ENCODE assay signal across 8 mouse cellular contexts in the genomic region with DNA sequence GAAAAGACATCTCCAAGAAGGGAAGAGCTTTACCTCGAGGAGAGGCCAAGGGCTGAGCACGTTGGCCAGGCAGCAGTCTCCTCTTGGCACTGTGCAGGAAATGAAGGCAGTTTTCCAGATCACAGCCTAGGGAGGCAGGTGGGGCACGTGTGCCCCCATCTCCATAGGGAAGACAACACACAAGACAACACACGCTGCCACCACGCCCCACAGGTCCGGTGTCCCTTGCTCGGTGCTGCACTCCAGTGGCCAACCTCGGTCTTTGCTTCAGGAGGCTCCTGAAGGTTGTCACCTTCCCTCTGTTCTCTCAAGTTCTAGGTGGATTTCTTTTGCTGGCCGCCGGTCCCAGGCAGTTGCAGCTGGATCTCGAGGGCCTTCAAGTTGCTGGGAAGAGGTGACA. TPM values are rescaled to one million over a fixed set of nuclear protein-coding genes. Genes with fewer than 3 reads are reported as not detected.
DNase-seq lines count a peak whose midpoint lies in the region; ATAC-seq and TF ChIP-seq lines count a peak whose summit lies in the region.

A gene (minus strand): TSS at position 165 of the 400 bp plus-strand sequence.

- no peaks in the 10 kb centered on the region for H3K27me3 ChIP-seq in MEL (ENCODE audit: control insufficient read depth in 1 of 2, insufficient read depth in 2 of 2, low read length in 2 of 2)
- H3K27me3 ChIP-seq in embryonic facial prominence, embryonic 14.5 days (replicated peaks; ENCODE audit: control insufficient read depth, insufficient read depth, low read length): no peaks in the 10 kb centered on the region
- no peaks in the 10 kb centered on the region for H3K27me3 ChIP-seq in hindbrain, embryonic 11.5 days (ENCODE audit: control insufficient read depth, insufficient read depth, low read length)
- H3K27me3 ChIP-seq in limb, embryonic 15.5 days: no peaks in the 10 kb centered on the region
- H3K27me3 ChIP-seq in myocyte (ENCODE audit: control insufficient read depth, insufficient read depth, insufficient read length): no peaks in the 10 kb centered on the region

- H3K27ac ChIP-seq in MEL (ENCODE audit: control insufficient read depth, low read depth, low read length): no peak within 1 kb of the TSS
- H3K27ac ChIP-seq in embryonic facial prominence, embryonic 14.5 days (replicated peaks; ENCODE audit: low read depth, low read length): no peak within 1 kb of the TSS
- H3K27ac ChIP-seq in hindbrain, embryonic 11.5 days (ENCODE audit: low read depth, low read length): no peak within 1 kb of the TSS
- H3K27ac ChIP-seq in limb, embryonic 15.5 days: no peak within 1 kb of the TSS

- no peak for TF ChIP-seq EP300 in MEL (IDR thresholded peaks at IDR 0.05; ENCODE audit: low read depth in 1 of 2, low read length in 2 of 2)

- DNase-seq in frontal cortex, postnatal 14 days (ENCODE audit: low spot score in 2 of 2): no peak
- peak; percentile 77 for DNase-seq in MEL (ENCODE audit: low read depth, low spot score)
- peak; percentile 68 for DNase-seq in embryonic facial prominence, embryonic 14.5 days (ENCODE audit: low spot score)
- peak; percentile 66 for DNase-seq in hindbrain, embryonic 11.5 days (ENCODE audit: low spot score)
- no peak for DNase-seq in layer of hippocampus, adult 18-20 months (ENCODE audit: low spot score in 2 of 2)

- WGBS in embryonic facial prominence, embryonic 14.5 days: 12% methylated on average over 11 of the region's 11 CpGs
- 17% methylated on average over 11 of the region's 11 CpGs for WGBS in hindbrain, embryonic 11.5 days
- WGBS in limb, embryonic 15.5 days: 10% methylated on average over 11 of the region's 11 CpGs

- peak; percentile 90 for ATAC-seq in frontal cortex, adult (ENCODE audit: low TSS enrichment)
- peak; percentile 69; the same call in 1 of the 2 replicates for ATAC-seq in embryonic facial prominence, embryonic 14.5 days (ENCODE audit: low read depth)
- ATAC-seq in hindbrain, embryonic 11.5 days (ENCODE audit: low FRiP score): no peak
- no peak for ATAC-seq in limb, embryonic 15.5 days (ENCODE audit: insufficient number of reproducible peaks, low FRiP score, low TSS enrichment, low read depth)

- H3K9me3 ChIP-seq in MEL (replicated peaks; ENCODE audit: insufficient read depth, low read length): no peaks in the 10 kb centered on the region
- no peaks in the 10 kb centered on the region for H3K9me3 ChIP-seq in embryonic facial prominence, embryonic 14.5 days (ENCODE audit: control insufficient read depth, low read length)
- H3K9me3 ChIP-seq in hindbrain, embryonic 11.5 days (ENCODE audit: control insufficient read depth, low read length): no peaks in the 10 kb centered on the region
- no peaks in the 10 kb centered on the region for H3K9me3 ChIP-seq in limb, embryonic 15.5 days

- TF ChIP-seq CTCF in MEL (IDR thresholded peaks at IDR 0.05 in 2 of 3, conservative IDR thresholded peaks at IDR 0.05 in 1 of 3; ENCODE audit: control insufficient read depth in 1 of 3, insufficient read depth in 1 of 3, low read depth in 2 of 3, low read length in 3 of 3, poor library complexity in 1 of 3, severe bottlenecking in 1 of 3): peak; percentile 81 to 94 (median 83)

- H3K4me3 ChIP-seq in MEL (ENCODE audit: control insufficient read depth in 1 of 2, insufficient read depth in 1 of 2, low read depth in 2 of 2, low read length in 2 of 2) (peak within 1 kb of the TSS in 1 of 2 experiments; percentile 15; a peak in 1 of 4 replicates), myocyte (no peak within 1 kb of the TSS)
- no peak within 1 kb of the TSS for H3K4me3 ChIP-seq in embryonic facial prominence, embryonic 14.5 days (ENCODE audit: low read depth, low read length)
- H3K4me3 ChIP-seq in hindbrain, embryonic 11.5 days (ENCODE audit: low read depth, low read length): no peak within 1 kb of the TSS
- H3K4me3 ChIP-seq in limb, embryonic 15.5 days: no peak within 1 kb of the TSS

- H3K79me2 ChIP-seq in MEL (ENCODE audit: control insufficient read depth, insufficient read depth, low read length, poor library complexity): no peaks in the 10 kb centered on the region
- no peaks in the 10 kb centered on the region for H3K79me2 ChIP-seq in myocyte (ENCODE audit: control insufficient read depth, insufficient read depth)

- H3K9ac ChIP-seq in MEL (ENCODE audit: control insufficient read depth, low read depth, low read length, poor library complexity, severe bottlenecking): no peak within 1 kb of the TSS
- H3K9ac ChIP-seq in embryonic facial prominence, embryonic 14.5 days (ENCODE audit: low read depth, low read length): no peak within 1 kb of the TSS
- H3K9ac ChIP-seq in hindbrain, embryonic 11.5 days (ENCODE audit: low read depth, low read length): no peak within 1 kb of the TSS
- H3K9ac ChIP-seq in limb, embryonic 15.5 days: no peak within 1 kb of the TSS

- H3K36me3 ChIP-seq in MEL (ENCODE audit: control insufficient read depth in 1 of 2, insufficient read depth in 2 of 2, low read length in 2 of 2) (no peaks in the 10 kb centered on the region), myocyte (ENCODE audit: control insufficient read depth, insufficient read depth) (no peaks in the 10 kb centered on the region)
- no peaks in the 10 kb centered on the region for H3K36me3 ChIP-seq in embryonic facial prominence, embryonic 14.5 days (ENCODE audit: control insufficient read depth, insufficient read depth, low read length)
- H3K36me3 ChIP-seq in hindbrain, embryonic 11.5 days (ENCODE audit: control insufficient read depth, insufficient read depth, low read length): no peaks in the 10 kb centered on the region
- no peaks in the 10 kb centered on the region for H3K36me3 ChIP-seq in limb, embryonic 15.5 days

- no peaks in the 10 kb centered on the region for H3K4me1 ChIP-seq in MEL (ENCODE audit: control insufficient read depth in 1 of 2, insufficient read depth in 2 of 2, low read length in 2 of 2)
- H3K4me1 ChIP-seq in embryonic facial prominence, embryonic 14.5 days (ENCODE audit: control insufficient read depth, insufficient read depth, low read length): no peaks in the 10 kb centered on the region
- no peaks in the 10 kb centered on the region for H3K4me1 ChIP-seq in hindbrain, embryonic 11.5 days (replicated peaks; ENCODE audit: control insufficient read depth, insufficient read depth, low read length)
- peaks cover 11% of the 10 kb centered on the region for H3K4me1 ChIP-seq in limb, embryonic 15.5 days

- TF ChIP-seq RAD21 in MEL (IDR thresholded peaks at IDR 0.05; ENCODE audit: low read depth, low read length): peak; percentile 57

- H3K4me2 ChIP-seq in embryonic facial prominence, embryonic 14.5 days (ENCODE audit: low read depth, low read length): peak within 1 kb of the TSS; percentile 23; the same call in 1 of the 2 replicates
- no peak within 1 kb of the TSS for H3K4me2 ChIP-seq in hindbrain, embryonic 11.5 days (replicated peaks; ENCODE audit: low read depth, low read length)
- peak within 1 kb of the TSS; percentile 28; the same call in 1 of the 2 replicates for H3K4me2 ChIP-seq in limb, embryonic 15.5 days
- peak within 1 kb of the TSS; percentile 58 for H3K4me2 ChIP-seq in myocyte (ENCODE audit: low read depth)

- no peak within 1 kb of the TSS for H3ac ChIP-seq in myocyte (ENCODE audit: control insufficient read depth, insufficient read length)

- TF ChIP-seq POLR2A in MEL (IDR thresholded peaks at IDR 0.05; ENCODE audit: control insufficient read depth in 1 of 2, insufficient read depth in 1 of 2, low read depth in 1 of 2, low read length in 2 of 2, poor library complexity in 1 of 2) (no peak), myocyte (IDR thresholded peaks at IDR 0.05; ENCODE audit: insufficient read length, low read depth) (no peak)

TF ChIP-seq in MEL, 35 proteins besides CTCF, POLR2A, EP300 and RAD21:
- no peak for TF ChIP-seq SIN3A (IDR thresholded peaks at IDR 0.05; ENCODE audit: low read length)
- peak; percentile 56; the same call in 1 of the 2 replicates for TF ChIP-seq MXI1 (IDR thresholded peaks at IDR 0.05; ENCODE audit: low read depth, low read length)
- TF ChIP-seq ZC3H11A (IDR thresholded peaks at IDR 0.05; ENCODE audit: low read depth, low read length): peak; percentile 43
- no peak for TF ChIP-seq USF1 (IDR thresholded peaks at IDR 0.05; ENCODE audit: low read depth, low read length)
- TF ChIP-seq SMC3 (IDR thresholded peaks at IDR 0.05; ENCODE audit: low read depth, low read length): peak; percentile 84

TF ChIP-seq in myocyte, 11 proteins besides CTCF, POLR2A, EP300 and RAD21:
- no peak for TF ChIP-seq MYOG (IDR thresholded peaks at IDR 0.05; ENCODE audit: control insufficient read depth in 1 of 3, insufficient read depth in 1 of 3, insufficient read length in 2 of 3, low read depth in 2 of 3)
- TF ChIP-seq MYOD1 (IDR thresholded peaks at IDR 0.05; ENCODE audit: control insufficient read depth in 1 of 3, insufficient read length in 2 of 3, low read depth in 2 of 3): peak in 1 of 3 experiments; percentile 27
TF ChIP-seq in myocyte: peak in this region for 1.

RNA-seq across cellular contexts. Expression of the gene that starts here (rescaled TPM):
- total RNA-seq in MEL (2012; rRNA removed): not detected in 2 replicates
- polyA plus RNA-seq in MEL (2012; ENCODE audit: insufficient read depth in 1 of 2, insufficient read length in 2 of 2, low read depth in 1 of 2, low replicate concordance in 2 of 2, missing spikeins in 1 of 2) (not detected), myocyte (2012; fragmentation: generic; extraction: Trizol) (1.1 TPM)
- polyA plus RNA-seq in embryonic facial prominence, embryonic 14.5 days (2014; fragmentation: Nextera tagmentation; extraction: Ambion mirVana): 0.54 and 0.81 TPM in 2 replicates
- 0.12 TPM in 1 of 2 replicates, not detected in the other for polyA plus RNA-seq in hindbrain, embryonic 11.5 days (2014; fragmentation: Nextera tagmentation; extraction: Ambion mirVana)
- polyA plus RNA-seq in limb, embryonic 15.5 days (2015; fragmentation: Nextera tagmentation; extraction: Ambion mirVana): 0.63 and 1.2 TPM in 2 replicates
- under 1 TPM; 0.13 to 0.35 TPM for total RNA-seq in layer of hippocampus, adult 18-20 months (2021)

Comparison
In these comparisons a context has a peak if more than half of its experiments do, and no peak if none do; other contexts are left out.
1. Peak in DNase-seq in MEL; RNA of the gene not detected or under 1 TPM.
2. Peak in DNase-seq, ATAC-seq and H3K4me2 ChIP-seq in embryonic facial prominence, embryonic 14.5 days; RNA of the gene not detected or under 1 TPM.
3. Peak in DNase-seq in hindbrain, embryonic 11.5 days; RNA of the gene not detected or under 1 TPM.